ENCODE assay signal across 8 mouse cellular contexts in genomic region chr8:104640241-104640640, GRCm38 (mm10). TPM values are rescaled to one million over a fixed set of nuclear protein-coding genes. Genes with fewer than 3 reads are reported as not detected.
DNase-seq lines count a peak whose midpoint lies in the region; ATAC-seq lines count a peak whose summit lies in the region.

No protein-coding gene starts in this region.

- intact Hi-C loops in left cerebral cortex, postnatal 4 days (cut with DNase I): no loop called here

- H3K4me2 ChIP-seq in kidney, embryonic 16.5 days (replicated peaks; ENCODE audit: low read depth, low read length): peak overlapping the region; percentile 94
- peak overlapping the region; percentile 95 for H3K4me2 ChIP-seq in embryonic facial prominence, embryonic 14.5 days (ENCODE audit: low read depth, low read length)
- H3K4me2 ChIP-seq in intestine, embryonic 16.5 days (ENCODE audit: low read depth, low read length): peak overlapping the region; percentile 94
- H3K4me2 ChIP-seq in neural tube, embryonic 13.5 days: peak overlapping the region; percentile 85

- H3K4me1 ChIP-seq in kidney, embryonic 16.5 days (ENCODE audit: insufficient read depth, low read length): peaks cover 16% of the 10 kb centered on the region
- H3K4me1 ChIP-seq in embryonic facial prominence, embryonic 14.5 days (ENCODE audit: control insufficient read depth, insufficient read depth, low read length): peaks cover 11% of the 10 kb centered on the region
- H3K4me1 ChIP-seq in intestine, embryonic 16.5 days (ENCODE audit: control insufficient read depth, insufficient read depth, low read length): peaks cover 18% of the 10 kb centered on the region
- H3K4me1 ChIP-seq in neural tube, embryonic 13.5 days (replicated peaks): peaks cover 23% of the 10 kb centered on the region

- H3K27me3 ChIP-seq in kidney, embryonic 16.5 days (ENCODE audit: insufficient read depth, low read length): no peaks in the 10 kb centered on the region
- no peaks in the 10 kb centered on the region for H3K27me3 ChIP-seq in embryonic facial prominence, embryonic 14.5 days (replicated peaks; ENCODE audit: control insufficient read depth, insufficient read depth, low read length)
- H3K27me3 ChIP-seq in intestine, embryonic 16.5 days (replicated peaks; ENCODE audit: control insufficient read depth, insufficient read depth, low read length): no peaks in the 10 kb centered on the region
- H3K27me3 ChIP-seq in neural tube, embryonic 13.5 days: no peaks in the 10 kb centered on the region

- peak overlapping the region; percentile 88 for H3K9ac ChIP-seq in kidney, embryonic 16.5 days (replicated peaks; ENCODE audit: low read length)
- H3K9ac ChIP-seq in embryonic facial prominence, embryonic 14.5 days (ENCODE audit: low read depth, low read length): peak overlapping the region; percentile 82
- peak overlapping the region; percentile 83 for H3K9ac ChIP-seq in intestine, embryonic 16.5 days (ENCODE audit: low read depth, low read length)
- H3K9ac ChIP-seq in neural tube, embryonic 13.5 days: peak overlapping the region; percentile 89

- no peaks in the 10 kb centered on the region for H3K9me3 ChIP-seq in kidney, embryonic 16.5 days (ENCODE audit: low read length)
- H3K9me3 ChIP-seq in embryonic facial prominence, embryonic 14.5 days (ENCODE audit: control insufficient read depth, low read length): no peaks in the 10 kb centered on the region
- H3K9me3 ChIP-seq in intestine, embryonic 16.5 days (ENCODE audit: control insufficient read depth, low read length): no peaks in the 10 kb centered on the region
- no peaks in the 10 kb centered on the region for H3K9me3 ChIP-seq in neural tube, embryonic 13.5 days

- ATAC-seq in kidney, embryonic 16.5 days (ENCODE audit: low FRiP score, low TSS enrichment): no peak; the same call in 1 of the 2 replicates
- ATAC-seq in embryonic facial prominence, embryonic 14.5 days (ENCODE audit: low read depth): no peak
- ATAC-seq in intestine, embryonic 16.5 days: no peak
- no peak for ATAC-seq in neural tube, embryonic 13.5 days (ENCODE audit: low read depth)

- H3K36me3 ChIP-seq in kidney, embryonic 16.5 days (ENCODE audit: insufficient read depth, low read length): peaks cover 23% of the 10 kb centered on the region
- H3K36me3 ChIP-seq in embryonic facial prominence, embryonic 14.5 days (ENCODE audit: control insufficient read depth, insufficient read depth, low read length): peaks cover 26% of the 10 kb centered on the region
- no peaks in the 10 kb centered on the region for H3K36me3 ChIP-seq in intestine, embryonic 16.5 days (ENCODE audit: control insufficient read depth, insufficient read depth, low read length)
- H3K36me3 ChIP-seq in neural tube, embryonic 13.5 days: peaks cover 35% of the 10 kb centered on the region

- H3K4me3 ChIP-seq in kidney, embryonic 16.5 days (ENCODE audit: low read length): peak overlapping the region; percentile 93
- H3K4me3 ChIP-seq in embryonic facial prominence, embryonic 14.5 days (ENCODE audit: low read depth, low read length): peak overlapping the region; percentile 88
- peak overlapping the region; percentile 84 for H3K4me3 ChIP-seq in intestine, embryonic 16.5 days (ENCODE audit: low read length)
- H3K4me3 ChIP-seq in neural tube, embryonic 13.5 days: peak overlapping the region; percentile 91

- no peak overlapping the region for H3K27ac ChIP-seq in kidney, embryonic 16.5 days (ENCODE audit: low read length)
- H3K27ac ChIP-seq in embryonic facial prominence, embryonic 14.5 days (replicated peaks; ENCODE audit: low read depth, low read length): no peak overlapping the region
- H3K27ac ChIP-seq in intestine, embryonic 16.5 days (ENCODE audit: low read length): no peak overlapping the region
- no peak overlapping the region for H3K27ac ChIP-seq in neural tube, embryonic 13.5 days (replicated peaks)

- DNase-seq in kidney, postnatal 10 days: no peak
- DNase-seq in embryonic facial prominence, embryonic 14.5 days (ENCODE audit: low spot score): no peak
- no peak for DNase-seq in adrenal gland, adult 18-20 months (ENCODE audit: low spot score in 2 of 2)
- DNase-seq in yolk sac, embryonic 10.5 days (ENCODE audit: low spot score): no peak
- no peak for DNase-seq in left cerebral cortex, postnatal 4 days

- WGBS in kidney, embryonic 16.5 days: 85% methylated on average over 7 of the region's 7 CpGs
- WGBS in embryonic facial prominence, embryonic 14.5 days: 81% methylated on average over 7 of the region's 7 CpGs
- 77% methylated on average over 7 of the region's 7 CpGs for WGBS in intestine, embryonic 16.5 days
- 90% methylated on average over 7 of the region's 7 CpGs for WGBS in neural tube, embryonic 13.5 days

RNA-seq across cellular contexts. Expression of gene Ciao2b, which starts 1.5 kb away (rescaled TPM):
- 106 and 108 TPM in 2 replicates for polyA plus RNA-seq in kidney, embryonic 16.5 days (2015; fragmentation: Nextera tagmentation; extraction: Ambion mirVana)
- polyA plus RNA-seq in embryonic facial prominence, embryonic 14.5 days (2014; fragmentation: Nextera tagmentation; extraction: Ambion mirVana): 81.3 and 87.9 TPM in 2 replicates
- 93.6 and 94.9 TPM in 2 replicates for polyA plus RNA-seq in intestine, embryonic 16.5 days (2015; fragmentation: Nextera tagmentation; extraction: Ambion mirVana)
- 131 and 143 TPM in 2 replicates for polyA plus RNA-seq in neural tube, embryonic 13.5 days (2015; fragmentation: Nextera tagmentation; extraction: Ambion mirVana)
- 10 to 100 TPM; 40.7 to 50.0 TPM for total RNA-seq in adrenal gland, adult 18-20 months (2021)
- total RNA-seq in left cerebral cortex, postnatal 4 days (2021): 10 to 100 TPM; 34.7 to 39.2 TPM

RNA-seq across cellular contexts. Expression of gene Rrad, which starts 9.1 kb away (rescaled TPM):
- polyA plus RNA-seq in kidney, embryonic 16.5 days (2015; fragmentation: Nextera tagmentation; extraction: Ambion mirVana): 13.5 and 15.0 TPM in 2 replicates
- 40.5 and 54.7 TPM in 2 replicates for polyA plus RNA-seq in embryonic facial prominence, embryonic 14.5 days (2014; fragmentation: Nextera tagmentation; extraction: Ambion mirVana)
- polyA plus RNA-seq in intestine, embryonic 16.5 days (2015; fragmentation: Nextera tagmentation; extraction: Ambion mirVana): 4.6 and 5.2 TPM in 2 replicates
- polyA plus RNA-seq in neural tube, embryonic 13.5 days (2015; fragmentation: Nextera tagmentation; extraction: Ambion mirVana): 3.7 and 4.9 TPM in 2 replicates
- total RNA-seq in adrenal gland, adult 18-20 months (2021): 1 to 10 TPM; 2.7 to 9.4 TPM
- total RNA-seq in left cerebral cortex, postnatal 4 days (2021): 1 to 10 TPM; 3.2 to 3.3 TPM

RNA-seq across cellular contexts. Expression of gene Cdh16, which starts 16.0 kb away (rescaled TPM):
- 385 and 427 TPM in 2 replicates for polyA plus RNA-seq in kidney, embryonic 16.5 days (2015; fragmentation: Nextera tagmentation; extraction: Ambion mirVana)
- polyA plus RNA-seq in embryonic facial prominence, embryonic 14.5 days (2014; fragmentation: Nextera tagmentation; extraction: Ambion mirVana): 1.9 and 2.1 TPM in 2 replicates
- 0.31 and 0.36 TPM in 2 replicates for polyA plus RNA-seq in intestine, embryonic 16.5 days (2015; fragmentation: Nextera tagmentation; extraction: Ambion mirVana)
- 0.29 and 0.45 TPM in 2 replicates for polyA plus RNA-seq in neural tube, embryonic 13.5 days (2015; fragmentation: Nextera tagmentation; extraction: Ambion mirVana)
- under 1 TPM in 1 of 2 experiments, not detected in 1; 0.86 TPM for total RNA-seq in adrenal gland, adult 18-20 months (2021)
- total RNA-seq in left cerebral cortex, postnatal 4 days (2021): not detected

RNA-seq across cellular contexts. Expression of gene Pdp2, which starts 49.0 kb away (rescaled TPM):
- 19.2 and 20.3 TPM in 2 replicates for polyA plus RNA-seq in kidney, embryonic 16.5 days (2015; fragmentation: Nextera tagmentation; extraction: Ambion mirVana)
- 8.1 and 8.2 TPM in 2 replicates for polyA plus RNA-seq in embryonic facial prominence, embryonic 14.5 days (2014; fragmentation: Nextera tagmentation; extraction: Ambion mirVana)
- 18.2 and 18.4 TPM in 2 replicates for polyA plus RNA-seq in intestine, embryonic 16.5 days (2015; fragmentation: Nextera tagmentation; extraction: Ambion mirVana)
- polyA plus RNA-seq in neural tube, embryonic 13.5 days (2015; fragmentation: Nextera tagmentation; extraction: Ambion mirVana): 17.9 and 19.7 TPM in 2 replicates
- 10 to 100 TPM; 34.8 to 34.9 TPM for total RNA-seq in adrenal gland, adult 18-20 months (2021)
- 10 to 100 TPM; 13.0 to 13.6 TPM for total RNA-seq in left cerebral cortex, postnatal 4 days (2021)

Comparison
In these comparisons a context has a peak if more than half of its experiments do, and no peak if none do; other contexts are left out.
1. RNA of gene Cdh16, which starts 16.0 kb away (polyA plus RNA-seq): 385 to 427 TPM in kidney, embryonic 16.5 days; 1.9 to 2.1 TPM in embryonic facial prominence, embryonic 14.5 days, 0.29 to 0.45 TPM in neural tube, embryonic 13.5 days and 0.31 to 0.36 TPM in intestine, embryonic 16.5 days; every median in the first group is over 100 times any median in the second.
2. Peak in every context shown above with its lines, with median percentiles within 50 percentile points of each other: H3K4me2 ChIP-seq, H3K4me3 ChIP-seq and H3K9ac ChIP-seq.